Mouse (Mus musculus): Measurements from ENCODE around the gene Camta2. TPM values are rescaled to one million over a fixed set of nuclear protein-coding genes. Genes with fewer than 3 reads are reported as not detected.
A peak's percentile ranks its signal among the peaks of the same experiment; 100 is the strongest.

Camta2 gene
- polyA plus RNA-seq, 1 experiment, result 84.6 TPM

DNA sequence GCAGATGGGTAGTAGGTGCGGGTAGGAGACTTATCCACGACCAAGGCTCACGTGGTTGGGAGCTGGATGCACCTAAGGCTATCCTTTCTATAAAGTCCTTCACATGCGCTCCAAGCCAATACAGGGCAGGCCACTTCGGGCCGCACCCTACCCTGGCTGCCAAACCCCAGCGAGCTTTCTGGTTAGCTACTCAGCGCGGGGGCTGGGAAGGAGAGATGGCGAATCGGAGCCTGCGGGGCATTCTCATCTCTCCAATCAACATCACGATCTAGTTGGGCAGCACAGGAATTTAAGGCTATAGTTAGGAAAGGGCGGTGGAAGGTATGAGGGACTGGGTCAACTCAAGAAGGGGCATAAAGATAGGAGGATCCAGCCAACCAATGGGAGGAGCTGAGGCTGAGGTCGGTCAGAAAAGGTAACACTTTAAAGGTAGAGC is 19.6 kb downstream of the Camta2 start:
- Histone ChIP-seq H3K4me1 (ENCODE audit: control insufficient read depth, insufficient read depth, low read length) (peaks cover 38% of the 10 kb centered on the region), H3K4me3 (ENCODE audit: insufficient read depth, low read length) (peak overlapping the region; percentile 61), H3K27ac (ENCODE audit: insufficient read depth, low read depth, low read length) (peak overlapping the region; percentile 99)
- no peak for TF ChIP-seq CTCF (IDR thresholded peaks at IDR 0.05; ENCODE audit: low read depth, low read length)
- no peak for TF ChIP-seq POLR2A (IDR thresholded peaks at IDR 0.05; ENCODE audit: borderline replicate concordance, low read depth, low read length)

DNA sequence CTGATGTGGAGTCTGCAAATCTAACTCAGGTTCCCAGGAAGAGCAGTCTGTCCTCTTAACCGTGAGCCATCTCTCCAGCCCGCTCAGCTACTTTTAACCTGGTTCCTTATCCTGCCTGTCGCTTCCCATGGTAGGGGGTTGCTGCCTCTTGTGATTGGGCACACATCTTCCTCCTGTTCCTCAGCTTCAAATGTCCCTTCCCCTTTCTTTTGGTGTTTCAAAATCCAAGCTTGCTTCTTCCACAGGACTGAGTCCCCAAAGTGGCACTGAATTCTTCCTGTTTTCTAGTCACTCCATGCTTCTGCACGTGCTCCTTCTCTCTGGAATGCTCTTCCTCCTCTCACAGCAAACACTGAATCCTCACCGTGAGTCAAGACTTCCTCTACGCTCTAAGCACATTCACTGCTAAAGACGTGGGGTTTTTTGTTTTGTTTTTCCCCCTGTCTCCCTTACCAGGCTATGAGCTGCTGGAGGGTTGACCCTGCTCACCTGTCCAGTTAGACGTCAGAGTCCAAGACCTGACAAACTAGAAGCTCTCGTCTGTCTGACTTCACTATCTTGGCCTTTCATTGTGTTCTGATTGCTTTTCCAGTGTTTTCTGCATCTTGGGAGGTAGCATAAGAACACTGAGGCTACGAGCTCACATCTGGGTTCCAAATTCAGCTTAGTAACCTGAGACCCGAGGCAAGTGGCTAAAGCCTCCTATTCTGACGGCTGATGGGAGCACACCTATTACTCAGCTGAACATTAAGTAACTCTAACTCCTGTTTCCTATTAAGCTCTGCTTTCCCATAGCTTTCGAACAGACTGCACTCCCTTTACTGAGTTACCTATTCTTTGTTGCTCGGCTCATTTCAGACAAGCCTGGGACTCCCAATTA is 20.4 kb downstream of the Camta2 start:
- TF ChIP-seq POLR2A (IDR thresholded peaks at IDR 0.05; ENCODE audit: borderline replicate concordance, low read depth, low read length) (no peak), CTCF (IDR thresholded peaks at IDR 0.05; ENCODE audit: low read depth, low read length) (no peak)
- H3K4me3 ChIP-seq (ENCODE audit: insufficient read depth, low read length), result peak overlapping the region; percentile 61
- peak overlapping the region; percentile 99 for H3K27ac ChIP-seq (ENCODE audit: insufficient read depth, low read depth, low read length)
- H3K4me1 ChIP-seq (ENCODE audit: control insufficient read depth, insufficient read depth, low read length), result peaks cover 42% of the 10 kb centered on the region

DNA sequence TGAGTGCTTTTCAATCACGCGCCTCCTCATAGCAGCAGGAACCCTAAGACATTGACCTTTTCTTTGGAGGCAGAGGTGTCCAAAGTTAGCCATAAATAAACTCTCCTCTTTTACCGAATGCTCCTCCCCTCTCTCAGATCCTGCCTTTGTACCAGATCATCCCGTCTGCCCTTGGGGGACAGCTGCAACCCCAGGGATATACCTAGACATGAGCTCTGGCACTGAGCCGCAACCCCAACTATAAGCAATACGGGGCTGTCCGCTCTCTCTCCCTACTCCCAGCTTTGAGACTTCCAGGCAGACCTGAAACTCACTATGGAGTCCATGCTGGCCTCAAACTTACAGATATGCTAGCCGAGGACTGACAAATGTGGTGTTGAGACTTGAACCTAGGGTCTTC is 21.2 kb downstream of the Camta2 start:
- H3K4me1 ChIP-seq (ENCODE audit: control insufficient read depth, insufficient read depth, low read length), result peaks cover 36% of the 10 kb centered on the region
- peak overlapping the region; percentile 61; the same call in 1 of the 2 replicates for H3K4me3 ChIP-seq (ENCODE audit: insufficient read depth, low read length)
- peak overlapping the region; percentile 99 for H3K27ac ChIP-seq (ENCODE audit: insufficient read depth, low read depth, low read length)
- no peak for TF ChIP-seq POLR2A (IDR thresholded peaks at IDR 0.05; ENCODE audit: borderline replicate concordance, low read depth, low read length)
- no peak for TF ChIP-seq CTCF (IDR thresholded peaks at IDR 0.05; ENCODE audit: low read depth, low read length)

DNA sequence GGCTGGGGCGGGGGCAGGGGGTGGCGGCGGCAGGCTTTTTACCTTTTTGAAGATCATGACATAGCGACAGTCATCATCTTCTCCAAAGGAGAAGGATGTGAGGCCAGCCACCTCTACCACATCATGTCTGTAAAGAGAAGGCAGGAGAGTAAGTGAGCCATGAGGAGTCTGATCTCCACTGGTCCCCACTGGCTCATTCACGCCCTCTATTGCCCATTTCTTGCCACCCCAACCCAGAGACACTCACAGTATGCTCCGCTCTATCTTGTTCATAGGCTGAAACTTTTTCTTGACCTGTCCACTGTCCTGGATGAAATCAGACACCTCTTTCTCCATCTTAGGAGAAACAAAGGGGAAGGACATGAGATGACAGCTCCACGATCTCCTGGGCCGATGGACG is 23.2 kb downstream of the Camta2 start:
- Histone ChIP-seq H3K27ac (ENCODE audit: insufficient read depth, low read depth, low read length) (no peak overlapping the region), H3K4me1 (ENCODE audit: control insufficient read depth, insufficient read depth, low read length) (peaks cover 22% of the 10 kb centered on the region), H3K4me3 (ENCODE audit: insufficient read depth, low read length) (no peak overlapping the region)
- no peak for TF ChIP-seq CTCF (IDR thresholded peaks at IDR 0.05; ENCODE audit: low read depth, low read length)
- no peak for TF ChIP-seq POLR2A (IDR thresholded peaks at IDR 0.05; ENCODE audit: borderline replicate concordance, low read depth, low read length)

DNA sequence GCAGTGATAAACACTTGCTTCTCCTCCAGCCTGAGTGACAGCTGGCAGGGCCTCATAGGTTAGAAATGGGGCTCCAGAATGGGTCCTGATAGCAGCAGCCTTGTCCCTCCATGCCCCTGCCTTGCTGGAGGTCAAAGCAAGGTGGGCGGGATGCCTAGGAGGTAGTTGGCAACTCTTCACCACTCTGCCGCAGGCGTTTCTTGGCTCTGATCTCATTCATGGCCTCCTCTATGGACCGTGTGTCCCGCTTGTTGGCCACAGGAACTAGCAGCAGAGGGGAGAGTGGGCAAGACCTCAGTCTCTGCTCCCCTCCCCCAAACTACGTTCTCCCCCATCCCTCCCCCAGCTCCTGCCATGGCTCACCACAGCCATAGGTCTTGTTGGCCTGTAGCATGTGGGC is 23.9 kb downstream of the Camta2 start:
- no peak overlapping the region for H3K4me3 ChIP-seq (ENCODE audit: insufficient read depth, low read length)
- no peak overlapping the region for H3K27ac ChIP-seq (ENCODE audit: insufficient read depth, low read depth, low read length)
- TF ChIP-seq POLR2A (IDR thresholded peaks at IDR 0.05; ENCODE audit: borderline replicate concordance, low read depth, low read length) (no peak), CTCF (IDR thresholded peaks at IDR 0.05; ENCODE audit: low read depth, low read length) (no peak)
- peaks cover 29% of the 10 kb centered on the region for H3K4me1 ChIP-seq (ENCODE audit: control insufficient read depth, insufficient read depth, low read length)

DNA sequence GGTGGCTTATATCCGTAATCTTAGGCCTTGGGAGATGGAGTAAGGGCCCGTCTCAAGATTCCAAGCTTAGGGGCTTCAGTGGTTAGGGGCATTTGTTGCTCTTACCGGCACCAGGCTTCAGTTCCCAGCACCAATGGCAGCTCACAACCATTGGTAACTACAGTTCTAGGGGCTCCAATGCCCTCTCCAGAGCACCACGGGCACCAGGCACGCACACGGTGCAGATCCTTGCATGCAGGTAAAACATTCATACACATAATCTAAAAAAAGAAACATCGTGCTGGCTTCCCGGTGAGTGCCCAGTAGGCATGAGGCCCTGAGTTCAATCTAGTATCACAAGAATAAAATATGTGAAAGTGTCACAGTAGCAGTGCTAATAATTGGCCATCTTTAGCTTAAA is 24.8 kb downstream of the Camta2 start:
- peaks cover 37% of the 10 kb centered on the region for H3K4me1 ChIP-seq (ENCODE audit: control insufficient read depth, insufficient read depth, low read length)
- TF ChIP-seq CTCF (IDR thresholded peaks at IDR 0.05; ENCODE audit: low read depth, low read length) (no peak), POLR2A (IDR thresholded peaks at IDR 0.05; ENCODE audit: borderline replicate concordance, low read depth, low read length) (no peak)
- no peak overlapping the region for H3K4me3 ChIP-seq (ENCODE audit: insufficient read depth, low read length)
- no peak overlapping the region for H3K27ac ChIP-seq (ENCODE audit: insufficient read depth, low read depth, low read length)

DNA sequence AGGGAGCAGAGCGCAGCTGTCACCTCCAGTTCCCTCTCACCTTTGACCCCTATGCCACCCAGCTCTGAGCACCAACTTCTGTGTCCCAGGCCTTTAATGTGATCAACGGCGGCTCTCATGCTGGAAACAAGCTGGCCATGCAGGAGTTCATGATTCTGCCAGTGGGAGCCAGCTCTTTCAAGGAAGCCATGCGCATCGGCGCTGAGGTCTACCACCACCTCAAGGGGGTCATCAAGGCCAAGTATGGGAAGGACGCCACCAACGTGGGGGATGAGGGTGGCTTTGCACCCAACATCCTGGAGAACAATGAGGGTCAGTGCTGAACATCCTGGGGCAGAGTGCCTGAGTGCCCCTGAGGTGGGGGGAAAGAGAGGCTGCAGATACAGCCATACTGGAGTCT is 27.3 kb downstream of the Camta2 start:
- TF ChIP-seq POLR2A (IDR thresholded peaks at IDR 0.05; ENCODE audit: borderline replicate concordance, low read depth, low read length) (no peak), CTCF (IDR thresholded peaks at IDR 0.05; ENCODE audit: low read depth, low read length) (no peak)
- Histone ChIP-seq H3K4me3 (ENCODE audit: insufficient read depth, low read length) (no peak overlapping the region), H3K27ac (ENCODE audit: insufficient read depth, low read depth, low read length) (no peak overlapping the region), H3K4me1 (ENCODE audit: control insufficient read depth, insufficient read depth, low read length) (peaks cover 38% of the 10 kb centered on the region)

DNA sequence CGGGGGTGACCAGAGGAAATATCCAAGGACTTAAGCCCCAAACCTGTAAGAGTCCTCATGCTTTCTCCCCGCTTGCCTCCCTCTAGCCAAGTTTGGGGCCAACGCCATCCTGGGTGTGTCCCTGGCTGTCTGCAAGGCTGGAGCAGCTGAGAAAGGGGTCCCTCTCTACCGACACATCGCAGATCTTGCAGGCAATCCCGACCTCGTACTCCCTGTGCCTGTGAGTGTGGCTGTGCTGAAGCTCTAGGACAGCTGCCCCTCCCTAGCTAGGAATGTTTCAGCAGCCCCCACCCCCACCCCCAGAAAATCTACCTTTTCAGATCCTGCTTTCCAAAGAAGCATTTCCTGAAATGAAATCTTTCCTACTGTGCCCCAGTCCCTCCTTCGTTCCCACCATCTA is 29.0 kb downstream of the Camta2 start:
- H3K27ac ChIP-seq (ENCODE audit: insufficient read depth, low read depth, low read length), result no peak overlapping the region
- TF ChIP-seq POLR2A (IDR thresholded peaks at IDR 0.05; ENCODE audit: borderline replicate concordance, low read depth, low read length) (no peak), CTCF (IDR thresholded peaks at IDR 0.05; ENCODE audit: low read depth, low read length) (no peak)
- H3K4me1 ChIP-seq (ENCODE audit: control insufficient read depth, insufficient read depth, low read length), result peaks cover 38% of the 10 kb centered on the region
- no peak overlapping the region for H3K4me3 ChIP-seq (ENCODE audit: insufficient read depth, low read length)

DNA sequence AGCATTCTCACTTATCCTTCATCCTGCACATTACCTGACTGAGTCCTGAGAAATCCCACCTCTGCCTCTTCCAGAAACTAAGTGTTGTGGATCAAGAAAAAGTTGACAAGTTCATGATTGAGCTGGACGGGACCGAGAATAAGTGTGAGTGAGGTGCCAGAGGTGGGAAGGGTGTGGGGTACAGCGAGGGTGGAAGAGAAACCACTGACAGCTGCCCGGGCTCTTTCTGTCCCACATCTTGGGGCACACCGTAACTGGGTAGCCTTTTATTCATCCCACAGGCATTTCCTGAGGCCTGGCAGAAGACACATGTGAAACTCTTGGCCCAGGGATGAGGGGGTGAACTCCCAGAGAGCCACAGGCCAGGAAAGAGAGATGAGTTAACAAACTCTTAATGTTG is 29.4 kb downstream of the Camta2 start:
- no peak overlapping the region for H3K27ac ChIP-seq (ENCODE audit: insufficient read depth, low read depth, low read length)
- H3K4me1 ChIP-seq (ENCODE audit: control insufficient read depth, insufficient read depth, low read length), result peaks cover 38% of the 10 kb centered on the region
- no peak for TF ChIP-seq CTCF (IDR thresholded peaks at IDR 0.05; ENCODE audit: low read depth, low read length)
- no peak for TF ChIP-seq POLR2A (IDR thresholded peaks at IDR 0.05; ENCODE audit: borderline replicate concordance, low read depth, low read length)
- H3K4me3 ChIP-seq (ENCODE audit: insufficient read depth, low read length), result no peak overlapping the region

DNA sequence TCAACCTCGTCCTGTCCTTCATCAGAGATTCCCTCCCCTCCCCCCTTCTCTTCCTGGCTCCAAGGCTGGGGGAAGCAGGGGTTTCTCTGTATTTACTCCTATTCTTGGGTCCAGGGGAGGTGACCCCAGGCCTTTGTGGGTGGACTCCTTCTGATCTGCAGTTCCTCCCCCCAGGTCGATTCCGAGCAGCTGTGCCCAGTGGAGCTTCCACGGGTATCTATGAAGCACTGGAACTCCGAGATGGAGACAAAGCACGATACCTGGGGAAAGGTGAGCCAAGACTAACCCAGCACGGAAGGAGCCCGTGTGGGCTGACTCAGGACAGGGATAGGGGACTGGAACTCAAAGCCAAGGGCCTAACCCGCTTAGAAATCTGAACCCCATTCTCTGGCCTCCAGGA is 29.9 kb downstream of the Camta2 start:
- TF ChIP-seq POLR2A (IDR thresholded peaks at IDR 0.05; ENCODE audit: borderline replicate concordance, low read depth, low read length) (no peak), CTCF (IDR thresholded peaks at IDR 0.05; ENCODE audit: low read depth, low read length) (no peak)
- H3K27ac ChIP-seq (ENCODE audit: insufficient read depth, low read depth, low read length), result no peak overlapping the region
- H3K4me3 ChIP-seq (ENCODE audit: insufficient read depth, low read length), result no peak overlapping the region
- peaks cover 37% of the 10 kb centered on the region for H3K4me1 ChIP-seq (ENCODE audit: control insufficient read depth, insufficient read depth, low read length)

Data from bone marrow macrophage, adult 2 months (primary cell).